Mouse (Mus musculus) midbrain, embryonic 14.5 days (tissue): ENCODE results near the gene 6820408C15Rik. TPM values are rescaled to one million over a fixed set of nuclear protein-coding genes. Genes with fewer than 3 reads are reported as not detected.

ENCODE experiments used
- ATAC-seq: fragments of 200-750 bp; cut with Nextera tagmentation; 2 replicates; pipeline ENCODE4 v1.8.0; 2017; ENCODE audit warnings: moderate number of reproducible peaks, moderate library complexity; ENCODE audit not compliant: low FRiP score, low TSS enrichment
- DNase-seq: peaks from one replicate; pipeline ENCODE4 v3.0.0-alpha.2; 2015
- H3K27ac ChIP-seq: fragments of 300-500 bp; sonication (generic); replicated peaks from 2 replicates; pipeline ENCODE4 v1.5.1; 2014; ENCODE audit warnings: mild to moderate bottlenecking, low read depth, low read length, moderate library complexity
- H3K27me3 ChIP-seq: fragments of 300-500 bp; sonication (generic); 2 replicates; pipeline ENCODE4 v1.6.1; 2014; ENCODE audit warnings: low read length, control low read depth, mixed read lengths; ENCODE audit not compliant: control insufficient read depth, insufficient read depth
- H3K36me3 ChIP-seq: fragments of 300-500 bp; sonication (generic); 2 replicates; pipeline ENCODE4 v1.6.1; 2014; ENCODE audit warnings: low read length, control low read depth; ENCODE audit not compliant: control insufficient read depth, insufficient read depth
- H3K4me1 ChIP-seq: fragments of 300-500 bp; sonication (generic); 2 replicates; pipeline ENCODE4 v1.6.1; 2014; ENCODE audit warnings: mild to moderate bottlenecking, antibody characterized with exemption, low read length, control low read depth; ENCODE audit not compliant: control insufficient read depth, insufficient read depth
- H3K4me2 ChIP-seq: fragments of 300-500 bp; sonication (generic); 2 replicates; pipeline ENCODE4 v1.6.1; 2014; ENCODE audit warnings: mild to moderate bottlenecking, low read length, moderate library complexity
- H3K4me3 ChIP-seq: fragments of 300-500 bp; sonication (generic); replicated peaks from 2 replicates; pipeline ENCODE4 v1.5.1; 2014; ENCODE audit warnings: low read depth, low read length
- H3K9ac ChIP-seq: fragments of 300-500 bp; sonication (generic); replicated peaks from 2 replicates; pipeline ENCODE4 v1.6.1; 2014; ENCODE audit warnings: mild to moderate bottlenecking, low read length, moderate library complexity
- H3K9me3 ChIP-seq: fragments of 300-500 bp; sonication (generic); 2 replicates; pipeline ENCODE4 v1.6.1; 2016; ENCODE audit warnings: low read length, control low read depth, mixed read lengths; ENCODE audit not compliant: control insufficient read depth
- WGBS: fragments of 180-500 bp; shearing (Covaris S2); extraction: QIAGEN DNeasy Blood & Tissue Kit; methylation state at CpG from one replicate; pipeline ENCODE4 v1.1.7; 2014; 5-methylcytosine and 5-hydroxymethylcytosine counted together
- polyA plus RNA-seq: library from polyadenylated mRNA; unstranded; fragments of >200 nt; fragmentation: Nextera tagmentation; extraction: Ambion mirVana; gene quantifications from 2 replicates; pipeline ENCODE4 v1.2.1, GENCODE M21; 2014

6820408C15Rik gene
- polyA plus RNA-seq, 1 experiment from 2014 or later: 1.1 TPM

GRCm38 (mm10) chr2:152442322-152442721, 26.9 kb downstream of the 6820408C15Rik start:
- Histone ChIP-seq H3K27me3 (no peaks in the 10 kb centered on the region), H3K4me3 (no peak overlapping the region), H3K4me2 (no peak overlapping the region), H3K4me1 (peaks cover under 1% of the 10 kb centered on the region), H3K36me3 (no peaks in the 10 kb centered on the region), H3K9ac (no peak overlapping the region), H3K27ac (no peak overlapping the region), H3K9me3 (no peaks in the 10 kb centered on the region)
- ATAC-seq: no peak
- 51% methylated on average over 4 of the region's 4 CpGs for WGBS
- DNase-seq: no peak

- no peaks in the 10 kb centered on the region for H3K9me3 ChIP-seq
These were observed 27.9 kb downstream of the 6820408C15Rik start for GRCm38 (mm10) chr2:152443281-152443680.

GRCm38 (mm10) chr2:152446642-152447041, 31.3 kb downstream of the 6820408C15Rik start:
- Histone ChIP-seq H3K4me1 (no peaks in the 10 kb centered on the region), H3K36me3 (no peaks in the 10 kb centered on the region)
- 68% methylated on average over 2 of the region's 2 CpGs for WGBS

More at GRCm38 (mm10) chr2:152443281-152443680, 27.9 kb downstream of the 6820408C15Rik start:
- peak; percentile 21 for DNase-seq
- 90% methylated on average over 8 of the region's 8 CpGs for WGBS
- no peaks in the 10 kb centered on the region for H3K36me3 ChIP-seq
- no peaks in the 10 kb centered on the region for H3K4me1 ChIP-seq
- no peak overlapping the region for H3K4me3 ChIP-seq
- no peaks in the 10 kb centered on the region for H3K27me3 ChIP-seq
- no peak overlapping the region for H3K27ac ChIP-seq
- H3K4me2 ChIP-seq: no peak overlapping the region
- no peak overlapping the region for H3K9ac ChIP-seq
- ATAC-seq: no peak

GRCm38 (mm10) chr2:152447461-152447860, 32.1 kb downstream of the 6820408C15Rik start:
- H3K9ac ChIP-seq: no peak overlapping the region
- no peaks in the 10 kb centered on the region for H3K27me3 ChIP-seq
- no peaks in the 10 kb centered on the region for H3K9me3 ChIP-seq
- DNase-seq: no peak
- no peak overlapping the region for H3K4me3 ChIP-seq
- WGBS: 52% methylated on average over 5 of the region's 5 CpGs
- ATAC-seq: no peak
- no peak overlapping the region for H3K27ac ChIP-seq
- no peaks in the 10 kb centered on the region for H3K36me3 ChIP-seq
- no peaks in the 10 kb centered on the region for H3K4me1 ChIP-seq
- no peak overlapping the region for H3K4me2 ChIP-seq

More at GRCm38 (mm10) chr2:152446642-152447041, 31.3 kb downstream of the 6820408C15Rik start:
- H3K9me3 ChIP-seq: no peaks in the 10 kb centered on the region
- no peak overlapping the region for H3K4me3 ChIP-seq
- DNase-seq (no peak), ATAC-seq (no peak)
- H3K27me3 ChIP-seq: no peaks in the 10 kb centered on the region
- H3K4me2 ChIP-seq: no peak overlapping the region
- no peak overlapping the region for H3K27ac ChIP-seq
- H3K9ac ChIP-seq: no peak overlapping the region

- Histone ChIP-seq H3K9me3 (no peaks in the 10 kb centered on the region), H3K36me3 (no peaks in the 10 kb centered on the region), H3K4me2 (no peak overlapping the region), H3K9ac (no peak overlapping the region), H3K4me3 (no peak overlapping the region), H3K27me3 (no peaks in the 10 kb centered on the region), H3K27ac (no peak overlapping the region), H3K4me1 (no peaks in the 10 kb centered on the region)
- ATAC-seq: no peak
- peak; percentile 84 for DNase-seq
- WGBS: 5% methylated on average over 5 of the region's 5 CpGs
These were observed 34.9 kb downstream of the 6820408C15Rik start for GRCm38 (mm10) chr2:152450241-152450640.

GRCm38 (mm10) chr2:152452101-152452781, 36.9 kb downstream of the 6820408C15Rik start:
- no peaks in the 10 kb centered on the region for H3K27me3 ChIP-seq
- ATAC-seq: no peak

GRCm38 (mm10) chr2:152459241-152459640, 43.9 kb downstream of the 6820408C15Rik start:
- Histone ChIP-seq H3K27me3 (no peaks in the 10 kb centered on the region), H3K27ac (no peak overlapping the region), H3K9ac (no peak overlapping the region), H3K9me3 (no peaks in the 10 kb centered on the region), H3K4me3 (no peak overlapping the region), H3K4me2 (no peak overlapping the region), H3K4me1 (no peaks in the 10 kb centered on the region), H3K36me3 (no peaks in the 10 kb centered on the region)
- WGBS: 75% methylated on average over 13 of the region's 13 CpGs
- ATAC-seq (no peak), DNase-seq (no peak)

More at GRCm38 (mm10) chr2:152452101-152452781, 36.9 kb downstream of the 6820408C15Rik start:
- Histone ChIP-seq H3K4me3 (no peak overlapping the region), H3K4me1 (no peaks in the 10 kb centered on the region), H3K9ac (no peak overlapping the region), H3K4me2 (no peak overlapping the region), H3K27ac (no peak overlapping the region), H3K9me3 (no peaks in the 10 kb centered on the region), H3K36me3 (no peaks in the 10 kb centered on the region)
- WGBS: 72% methylated on average over 4 of the region's 4 CpGs
- DNase-seq: no peak

GRCm38 (mm10) chr2:152464570-152465150, 49.3 kb downstream of the 6820408C15Rik start, which contains the start of gene Defb23:
Gene Defb23 (minus strand): TSS chr2:152464620.
- Histone ChIP-seq H3K27me3 (no peaks in the 10 kb centered on the region), H3K9me3 (no peaks in the 10 kb centered on the region), H3K36me3 (no peaks in the 10 kb centered on the region), H3K4me1 (no peaks in the 10 kb centered on the region), H3K9ac (no peak within 1 kb of the TSS), H3K4me3 (no peak within 1 kb of the TSS), H3K4me2 (no peak within 1 kb of the TSS), H3K27ac (no peak within 1 kb of the TSS)
- DNase-seq (no peak), ATAC-seq (no peak)
- 88% methylated on average over 3 of the region's 3 CpGs for WGBS

GRCm38 (mm10) chr2:152470973-152471372, 55.6 kb downstream of the 6820408C15Rik start:
- WGBS: 33% methylated on average over 7 of the region's 7 CpGs
- peak; percentile 82 for DNase-seq
- H3K9me3 ChIP-seq: no peaks in the 10 kb centered on the region

More at GRCm38 (mm10) chr2:152470973-152471372, 55.6 kb downstream of the 6820408C15Rik start:
- Histone ChIP-seq H3K4me2 (no peak overlapping the region), H3K4me3 (no peak overlapping the region), H3K27ac (no peak overlapping the region), H3K4me1 (no peaks in the 10 kb centered on the region), H3K9ac (no peak overlapping the region), H3K27me3 (no peaks in the 10 kb centered on the region), H3K36me3 (no peaks in the 10 kb centered on the region)
- ATAC-seq: no peak
